Mouse (Mus musculus): ENCODE measurements at regions not wholly inside any gene's neighbourhood (a gene's known extent, or its start where the extent isn't known, plus 50 kb on each side); places are given as distances from the start of the nearest gene placed in this dataset.

DNA sequence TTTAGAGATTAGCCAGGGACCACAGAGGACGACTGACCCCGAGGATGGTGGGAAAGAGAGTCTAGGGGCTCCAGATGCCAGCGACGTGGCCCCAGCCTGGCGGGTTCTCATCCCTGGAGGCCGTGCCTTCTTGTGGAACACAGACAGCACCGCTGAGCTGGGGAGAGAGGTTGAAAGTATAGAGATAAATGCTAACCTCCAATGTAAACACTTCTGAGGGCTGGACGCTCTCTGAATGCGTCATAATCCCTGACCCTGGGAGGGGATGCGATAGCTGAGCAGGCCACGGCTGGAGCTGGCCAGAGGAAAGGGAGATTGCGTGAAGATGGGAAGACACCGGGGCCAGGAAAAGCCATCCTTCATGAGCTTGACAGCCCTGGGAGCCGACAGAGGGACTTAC is 126.5 kb downstream of the Tbx5 start:
- no peak for TF ChIP-seq E2F4 (IDR thresholded peaks at IDR 0.05; ENCODE audit: insufficient read depth)
- TF ChIP-seq MYOD1 (IDR thresholded peaks at IDR 0.05; ENCODE audit: control insufficient read depth in 1 of 3, insufficient read length in 2 of 3, low read depth in 2 of 3): no peak
- no peak overlapping the region for H3K4me3 ChIP-seq

DNA sequence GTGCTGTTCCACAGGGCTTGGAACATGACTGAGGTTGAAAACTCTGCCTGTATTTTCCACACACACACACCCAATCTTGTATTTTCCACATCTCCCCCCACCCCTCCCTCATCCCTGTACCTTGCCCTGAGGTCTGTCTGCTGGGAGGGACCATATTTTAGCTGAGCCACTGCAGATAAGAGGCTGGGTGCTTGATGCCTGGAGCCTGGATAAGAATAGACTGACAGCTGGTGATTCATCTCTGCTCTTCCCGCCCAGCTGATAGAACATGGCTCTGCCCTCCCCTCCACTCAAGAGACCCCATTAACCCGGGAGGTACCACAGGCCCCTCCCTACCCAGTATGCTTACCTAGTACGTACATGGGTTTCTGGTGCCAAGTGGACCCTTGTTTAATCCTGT is 132.3 kb downstream of the Tbx5 start:
- Histone ChIP-seq H3K36me3 (ENCODE audit: control insufficient read depth, insufficient read depth) (no peaks in the 10 kb centered on the region), H3K4me3 (no peak overlapping the region), H3ac (ENCODE audit: control insufficient read depth, insufficient read length) (no peak overlapping the region), H3K27me3 (ENCODE audit: control insufficient read depth, insufficient read depth, insufficient read length) (no peaks in the 10 kb centered on the region), H3K4me2 (ENCODE audit: low read depth) (no peak overlapping the region), H3K79me2 (ENCODE audit: control insufficient read depth, insufficient read depth) (no peaks in the 10 kb centered on the region)
- no peak for TF ChIP-seq POLR2A (IDR thresholded peaks at IDR 0.05; ENCODE audit: insufficient read length, low read depth)
- TF ChIP-seq SRF (IDR thresholded peaks at IDR 0.05; ENCODE audit: control insufficient read depth, insufficient read length, low read depth): no peak
- TF ChIP-seq E2F4 (IDR thresholded peaks at IDR 0.05; ENCODE audit: insufficient read depth): no peak
- TF ChIP-seq MAX (IDR thresholded peaks at IDR 0.05; ENCODE audit: low read depth): no peak
- no peak for TF ChIP-seq TCF3 (IDR thresholded peaks at IDR 0.05; ENCODE audit: insufficient read length, low read depth)
- TF ChIP-seq MYOD1 (IDR thresholded peaks at IDR 0.05; ENCODE audit: control insufficient read depth in 1 of 3, insufficient read length in 2 of 3, low read depth in 2 of 3): no peak
- no peak for TF ChIP-seq TCF12 (IDR thresholded peaks at IDR 0.05; ENCODE audit: insufficient read depth, poor library complexity, severe bottlenecking)
- TF ChIP-seq CEBPB (IDR thresholded peaks at IDR 0.05; ENCODE audit: insufficient read depth, poor library complexity, severe bottlenecking): no peak
- no peak for TF ChIP-seq POLR2AphosphoS2 (IDR thresholded peaks at IDR 0.05; ENCODE audit: insufficient read length, low read depth)
- TF ChIP-seq REST (IDR thresholded peaks at IDR 0.05; ENCODE audit: insufficient read depth, insufficient read length): no peak
- TF ChIP-seq USF1 (IDR thresholded peaks at IDR 0.05; ENCODE audit: low read depth): no peak
- no peak for TF ChIP-seq MYOG (IDR thresholded peaks at IDR 0.05; ENCODE audit: control insufficient read depth in 1 of 3, insufficient read depth in 1 of 3, insufficient read length in 2 of 3, low read depth in 2 of 3)

More for the DNA sequence above, 126.5 kb downstream of the Tbx5 start:
- Histone ChIP-seq H3K27me3 (ENCODE audit: control insufficient read depth, insufficient read depth, insufficient read length) (no peaks in the 10 kb centered on the region), H3K4me2 (ENCODE audit: low read depth) (no peak overlapping the region), H3ac (ENCODE audit: control insufficient read depth, insufficient read length) (no peak overlapping the region), H3K36me3 (ENCODE audit: control insufficient read depth, insufficient read depth) (no peaks in the 10 kb centered on the region), H3K79me2 (ENCODE audit: control insufficient read depth, insufficient read depth) (no peaks in the 10 kb centered on the region)

DNA sequence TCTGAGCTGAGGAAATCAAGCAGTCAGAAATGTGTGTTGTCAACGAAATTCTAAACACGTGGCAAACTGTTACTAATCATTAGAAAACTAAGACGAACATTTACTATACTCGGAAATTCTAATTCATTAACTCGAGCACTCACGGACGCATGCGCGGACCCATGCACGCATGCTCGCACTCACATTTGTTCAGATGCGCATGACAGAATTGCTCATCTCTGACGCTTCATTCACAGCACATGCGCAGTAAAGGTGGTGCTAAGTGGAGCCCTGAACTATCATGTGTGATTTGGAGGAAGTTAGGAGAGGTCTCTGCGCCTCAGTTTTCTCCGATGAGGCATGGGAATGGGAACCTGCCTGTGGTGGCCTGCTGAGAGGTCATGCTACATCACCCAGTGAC is 138.8 kb downstream of the Tbx5 start:
- Histone ChIP-seq H3K36me3 (ENCODE audit: control insufficient read depth, insufficient read depth) (no peaks in the 10 kb centered on the region), H3ac (ENCODE audit: control insufficient read depth, insufficient read length) (no peak overlapping the region), H3K27me3 (ENCODE audit: control insufficient read depth, insufficient read depth, insufficient read length) (no peaks in the 10 kb centered on the region), H3K79me2 (ENCODE audit: control insufficient read depth, insufficient read depth) (no peaks in the 10 kb centered on the region), H3K4me3 (no peak overlapping the region), H3K4me2 (ENCODE audit: low read depth) (no peak overlapping the region)
- no peak for TF ChIP-seq CEBPB (IDR thresholded peaks at IDR 0.05; ENCODE audit: insufficient read depth, poor library complexity, severe bottlenecking)
- no peak for TF ChIP-seq MAX (IDR thresholded peaks at IDR 0.05; ENCODE audit: low read depth)
- TF ChIP-seq MYOD1 (IDR thresholded peaks at IDR 0.05; ENCODE audit: control insufficient read depth in 1 of 3, insufficient read length in 2 of 3, low read depth in 2 of 3): no peak
- no peak for TF ChIP-seq USF1 (IDR thresholded peaks at IDR 0.05; ENCODE audit: low read depth)
- no peak for TF ChIP-seq TCF12 (IDR thresholded peaks at IDR 0.05; ENCODE audit: insufficient read depth, poor library complexity, severe bottlenecking)
- no peak for TF ChIP-seq SRF (IDR thresholded peaks at IDR 0.05; ENCODE audit: control insufficient read depth, insufficient read length, low read depth)

DNA sequence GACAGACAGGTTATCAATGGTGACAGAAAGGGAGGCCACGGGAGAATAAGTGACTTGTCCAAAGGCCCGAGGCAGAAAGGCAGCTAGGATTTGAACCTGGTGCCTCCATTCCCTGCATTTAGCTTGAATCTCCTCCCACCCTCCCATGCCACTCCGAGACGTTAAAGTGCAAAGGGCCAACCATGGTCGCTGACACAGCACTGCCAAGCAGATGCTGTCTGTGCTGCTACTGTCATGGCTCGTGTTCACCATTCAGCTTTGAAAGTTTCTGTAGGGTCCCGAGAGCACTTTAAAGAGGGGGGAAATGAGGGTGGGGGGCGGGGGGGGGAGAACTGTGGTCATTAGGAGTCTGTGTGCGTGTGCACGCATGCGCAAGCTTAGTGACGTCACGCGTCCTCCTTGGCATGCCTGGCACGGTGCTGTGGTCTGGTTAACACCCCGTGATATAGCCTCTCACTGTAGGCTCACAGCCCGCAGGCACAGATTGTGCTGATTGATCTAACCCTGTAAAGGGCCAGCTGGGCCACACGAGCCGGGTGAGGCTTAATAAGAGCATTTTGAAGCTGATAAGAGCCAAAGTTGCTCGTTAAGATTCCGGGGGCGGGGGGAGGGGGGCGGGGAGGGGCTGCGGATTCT is 140.5 kb downstream of the Tbx5 start:
- H3K36me3 ChIP-seq (ENCODE audit: control insufficient read depth, insufficient read depth): no peaks in the 10 kb centered on the region
- no peaks in the 10 kb centered on the region for H3K27me3 ChIP-seq (ENCODE audit: control insufficient read depth, insufficient read depth, insufficient read length)
- no peak overlapping the region for H3K4me2 ChIP-seq (ENCODE audit: low read depth)
- TF ChIP-seq E2F4 (IDR thresholded peaks at IDR 0.05; ENCODE audit: insufficient read depth): no peak
- H3K79me2 ChIP-seq (ENCODE audit: control insufficient read depth, insufficient read depth): no peaks in the 10 kb centered on the region
- H3K4me3 ChIP-seq: no peak overlapping the region
- H3ac ChIP-seq (ENCODE audit: control insufficient read depth, insufficient read length): no peak overlapping the region

DNA sequence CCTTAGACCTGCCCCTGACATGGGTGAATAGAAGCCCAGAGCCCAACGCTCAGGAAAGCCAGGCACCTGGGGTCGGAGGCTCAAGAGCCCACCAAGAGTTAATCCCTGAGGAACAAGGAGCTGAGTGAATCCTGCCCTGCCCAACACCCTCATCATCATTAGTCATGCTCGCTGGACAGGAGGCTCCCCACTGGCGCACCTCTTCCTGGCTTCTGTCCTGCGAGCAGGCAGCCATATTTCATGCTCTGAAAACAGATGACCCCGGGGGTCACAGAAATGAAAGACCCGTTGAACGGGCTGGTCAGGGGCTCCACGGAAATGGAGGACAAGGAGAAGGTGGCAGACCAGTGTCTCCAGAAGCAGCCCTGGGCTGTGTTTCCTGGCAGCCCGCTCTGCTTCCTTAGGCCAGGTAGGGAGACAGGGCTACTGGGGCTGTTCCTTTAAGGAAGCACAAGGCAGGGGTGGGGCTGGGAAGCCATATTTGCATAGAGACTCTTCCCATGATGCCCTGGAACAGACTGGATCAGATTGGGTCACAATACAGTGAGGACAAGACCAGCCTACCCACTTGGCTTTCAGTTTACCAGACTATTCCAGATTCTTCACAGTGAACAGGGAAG is 138.1 kb upstream of the Rbm19 start:
- H3K79me2 ChIP-seq (ENCODE audit: control insufficient read depth, insufficient read depth): no peaks in the 10 kb centered on the region
- H3K27me3 ChIP-seq (ENCODE audit: control insufficient read depth, insufficient read depth, insufficient read length): no peaks in the 10 kb centered on the region
- H3K4me2 ChIP-seq (ENCODE audit: low read depth): no peak overlapping the region
- no peak overlapping the region for H3K4me3 ChIP-seq
- no peaks in the 10 kb centered on the region for H3K36me3 ChIP-seq (ENCODE audit: control insufficient read depth, insufficient read depth)
- H3ac ChIP-seq (ENCODE audit: control insufficient read depth, insufficient read length): no peak overlapping the region
- TF ChIP-seq MYOG (IDR thresholded peaks at IDR 0.05; ENCODE audit: control insufficient read depth in 1 of 3, insufficient read depth in 1 of 3, insufficient read length in 2 of 3, low read depth in 2 of 3) (no peak), E2F4 (IDR thresholded peaks at IDR 0.05; ENCODE audit: insufficient read depth) (no peak), MYOD1 (IDR thresholded peaks at IDR 0.05; ENCODE audit: control insufficient read depth in 1 of 3, insufficient read length in 2 of 3, low read depth in 2 of 3) (no peak), POLR2A (IDR thresholded peaks at IDR 0.05; ENCODE audit: insufficient read length, low read depth) (no peak), TCF3 (IDR thresholded peaks at IDR 0.05; ENCODE audit: insufficient read length, low read depth) (no peak), TCF12 (IDR thresholded peaks at IDR 0.05; ENCODE audit: insufficient read depth, poor library complexity, severe bottlenecking) (no peak), CEBPB (IDR thresholded peaks at IDR 0.05; ENCODE audit: insufficient read depth, poor library complexity, severe bottlenecking) (no peak), SRF (IDR thresholded peaks at IDR 0.05; ENCODE audit: control insufficient read depth, insufficient read length, low read depth) (no peak), POLR2AphosphoS2 (IDR thresholded peaks at IDR 0.05; ENCODE audit: insufficient read length, low read depth) (no peak), USF1 (IDR thresholded peaks at IDR 0.05; ENCODE audit: low read depth) (no peak), REST (IDR thresholded peaks at IDR 0.05; ENCODE audit: insufficient read depth, insufficient read length) (no peak), MAX (IDR thresholded peaks at IDR 0.05; ENCODE audit: low read depth) (no peak)

Data from myocyte (in vitro differentiated cells).